Mouse (Mus musculus) thymus, adult 2 months (tissue): ENCODE measurements at regions not wholly inside any gene's neighbourhood (a gene's known extent, or its start where the extent isn't known, plus 50 kb on each side); places are given as distances from the start of the nearest gene placed in this dataset.
"Not testable (repeated sequence)": the region's sequence is repeated elsewhere in the genome, so short reads cannot be mapped to it uniquely, and the experiment has no call there.

Source experiments
- DNase-seq: peaks from one replicate; pipeline ENCODE4 v3.0.0; 2021
- H3K27ac ChIP-seq: fragments of 200-500 bp; 2 replicates; pipeline ENCODE4 v1.5.1; 2012; ENCODE audit warnings: low read length, control low read depth; ENCODE audit not compliant: control insufficient read depth, insufficient read depth
- H3K27me3 ChIP-seq: fragments of 200-500 bp; 2 replicates; pipeline ENCODE4 v1.6.1; 2012; ENCODE audit warnings: mild to moderate bottlenecking, low read length, moderate library complexity, mixed read lengths; ENCODE audit not compliant: control insufficient read depth, insufficient read depth
- H3K36me3 ChIP-seq: fragments of 200-500 bp; 2 replicates; pipeline ENCODE4 v1.6.1; 2012; ENCODE audit warnings: mild to moderate bottlenecking, low read length, moderate library complexity; ENCODE audit not compliant: control insufficient read depth, insufficient read depth
- H3K4me1 ChIP-seq: fragments of 200-500 bp; replicated peaks from 2 replicates; pipeline ENCODE4 v1.6.1; 2012; ENCODE audit warnings: low read length; ENCODE audit not compliant: control insufficient read depth, insufficient read depth
- H3K4me3 ChIP-seq: fragments of 200-500 bp; 2 replicates; pipeline ENCODE4 v1.5.1; 2012; ENCODE audit warnings: mild to moderate bottlenecking, low read length, control low read depth, moderate library complexity; ENCODE audit not compliant: control insufficient read depth, insufficient read depth
- CTCF ChIP-seq: fragments of 200-500 bp; IDR thresholded peaks from 2 replicates; pipeline ENCODE4 v1.5.1; 2012; ENCODE audit warnings: mild to moderate bottlenecking, control low read depth, low read length, moderate library complexity, borderline replicate concordance; ENCODE audit not compliant: control insufficient read depth, poor library complexity, insufficient read depth; ENCODE audit errors: extremely low read depth
- POLR2A ChIP-seq: fragments of 200-500 bp; IDR thresholded peaks from 2 replicates; pipeline ENCODE4 v1.6.1; 2012; ENCODE audit warnings: mild to moderate bottlenecking, low read length, control low read depth, moderate library complexity; ENCODE audit not compliant: control insufficient read depth, poor library complexity, insufficient read depth; ENCODE audit errors: extremely low read depth
- WGBS: fragments of 180-500 bp; shearing (Covaris S2); methylation state at CpG from one replicate; pipeline ENCODE4 v1.1.7; 2018; 5-methylcytosine and 5-hydroxymethylcytosine counted together

DNA sequence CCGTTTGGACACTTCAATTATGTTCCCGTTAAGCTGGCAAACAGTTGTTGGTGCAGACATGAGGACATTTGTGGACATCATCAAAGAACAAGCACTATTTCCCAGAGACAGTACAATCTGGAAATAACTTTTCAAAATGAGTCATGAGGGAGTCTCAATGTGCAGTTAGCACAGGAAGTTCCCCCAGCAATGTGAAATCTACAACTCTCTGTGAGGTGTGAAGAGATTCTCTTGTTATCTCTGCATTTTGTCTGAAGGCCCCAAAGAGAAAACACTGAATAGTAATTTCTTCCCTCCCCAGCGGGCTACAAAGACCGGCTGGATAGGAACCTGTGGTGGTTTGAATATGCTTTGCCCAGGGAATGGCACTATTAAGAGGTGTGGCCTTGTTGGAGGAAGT is 156.4 kb downstream of the Cand1 start:
- no peak for TF ChIP-seq POLR2A
- no peak for TF ChIP-seq CTCF
- Histone ChIP-seq H3K36me3 (no peaks in the 10 kb centered on the region), H3K4me1 (0 out of 2 replicates have a peak, but pooled peaks cover 4% of the 10 kb centered on the region), H3K4me3 (no peak overlapping the region), H3K27ac (no peak overlapping the region), H3K27me3 (no peaks in the 10 kb centered on the region)
- DNase-seq = no peak
- 82% methylated on average over 4 of the region's 4 CpGs for WGBS

- TF ChIP-seq POLR2A = no peak
- TF ChIP-seq CTCF = no peak
- 91% methylated on average over 2 of the region's 2 CpGs for WGBS
- Histone ChIP-seq H3K4me3 (no peak overlapping the region), H3K27me3 (no peaks in the 10 kb centered on the region), H3K27ac (no peak overlapping the region), H3K36me3 (no peaks in the 10 kb centered on the region), H3K4me1 (0 out of 2 replicates have a peak, but pooled peaks cover 4% of the 10 kb centered on the region)
- no peak for DNase-seq
These were observed 157.0 kb downstream of the Cand1 start for GRCm38 (mm10) chr10:119082861-119083260.

DNA sequence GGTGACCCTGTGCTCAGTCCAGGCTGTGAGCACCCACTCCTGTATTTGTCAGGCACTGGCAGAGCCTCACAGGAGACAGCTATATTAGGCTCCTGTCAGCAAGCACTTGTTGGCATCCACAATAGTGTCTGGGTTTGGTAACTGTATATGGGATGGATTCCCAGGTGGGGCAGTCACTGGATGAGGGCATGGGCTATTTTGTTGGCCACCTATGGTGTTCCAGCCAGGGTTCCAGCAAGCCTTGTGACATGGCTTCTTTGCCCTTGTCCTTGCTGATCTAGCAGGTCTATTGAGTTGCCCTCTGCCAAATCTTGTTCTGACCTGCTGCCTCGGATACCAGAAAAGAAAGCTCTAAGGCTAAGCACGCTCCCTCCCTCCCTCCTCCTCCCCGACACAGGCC is 158.1 kb downstream of the Cand1 start:
- H3K4me1 ChIP-seq, DNase-seq, H3K27ac ChIP-seq, H3K4me3 ChIP-seq, H3K36me3 ChIP-seq, H3K27me3 ChIP-seq: not testable (repeated sequence)
- 92% methylated on average over 3 of the region's 3 CpGs for WGBS

GRCm38 (mm10) chr10:119076100-119076566 is 163.7 kb downstream of the Cand1 start:
- no peak for DNase-seq
- Histone ChIP-seq H3K27me3 (no peaks in the 10 kb centered on the region), H3K36me3 (no peaks in the 10 kb centered on the region), H3K27ac (no peak overlapping the region), H3K4me3 (no peak overlapping the region), H3K4me1 (no peaks in the 10 kb centered on the region)
- TF ChIP-seq POLR2A (no peak), CTCF (no peak)
- WGBS = 89% methylated on average over 12 of the region's 12 CpGs

DNA sequence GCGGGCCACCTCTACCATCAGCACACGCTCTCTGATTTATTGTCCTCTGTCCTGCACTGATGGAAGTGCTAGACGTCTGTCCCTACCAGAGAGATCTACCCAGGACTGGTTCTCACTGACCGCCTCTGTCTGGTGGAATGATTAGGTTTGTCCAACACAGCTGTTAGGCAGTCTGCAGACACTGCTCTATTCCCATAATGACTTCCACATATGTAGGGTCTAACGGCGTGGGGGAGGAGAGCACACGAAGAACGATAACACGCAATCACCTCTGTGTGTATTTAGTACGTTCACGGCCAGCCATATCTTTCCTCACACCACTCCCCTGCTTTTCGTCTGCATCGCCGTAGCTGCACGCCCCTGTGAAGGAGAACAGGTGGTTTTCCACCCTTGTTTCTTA is 165.0 kb downstream of the Cand1 start:
- Histone ChIP-seq H3K27me3 (no peaks in the 10 kb centered on the region), H3K4me1 (no peaks in the 10 kb centered on the region), H3K27ac (no peak overlapping the region), H3K4me3 (no peak overlapping the region), H3K36me3 (no peaks in the 10 kb centered on the region)
- no peak for DNase-seq
- TF ChIP-seq CTCF (no peak), POLR2A (no peak)
- WGBS = 81% methylated on average over 15 of the region's 15 CpGs

GRCm38 (mm10) chr10:119073991-119074390 is 165.9 kb downstream of the Cand1 start:
- Histone ChIP-seq H3K27me3 (no peaks in the 10 kb centered on the region), H3K27ac (no peak overlapping the region), H3K4me1 (no peaks in the 10 kb centered on the region), H3K36me3 (no peaks in the 10 kb centered on the region), H3K4me3 (no peak overlapping the region)
- DNase-seq = no peak
- no peak for TF ChIP-seq CTCF
- no peak for TF ChIP-seq POLR2A
- 97% methylated on average over 3 of the region's 3 CpGs for WGBS

- WGBS = 96% methylated on average over 11 of the region's 11 CpGs
- no peak for DNase-seq
- H3K36me3 ChIP-seq = no peaks in the 10 kb centered on the region
- no peak overlapping the region for H3K4me3 ChIP-seq
- no peak overlapping the region for H3K27ac ChIP-seq
- no peaks in the 10 kb centered on the region for H3K27me3 ChIP-seq
- TF ChIP-seq POLR2A (no peak), CTCF (no peak)
- H3K4me1 ChIP-seq = peaks cover 5% of the 10 kb centered on the region; the same call in 1 of the 2 replicates
These were observed 170.4 kb downstream of the Cand1 start for GRCm38 (mm10) chr10:119069410-119069809.
